Mouse (Mus musculus) erythroblast, embryonic 14.5 days (primary cell): ENCODE measurements around the gene Serpinf1.
"Not testable (repeated sequence)": the region's sequence is repeated elsewhere in the genome, so short reads cannot be mapped to it uniquely, and the experiment has no call there.

Experiments used
- GATA1 ChIP-seq: IDR thresholded peaks from 2 replicates; pipeline ENCODE4 v1.6.1; 2012; ENCODE audit warnings: low read length, inconsistent platforms, mixed read lengths
- TAL1 ChIP-seq: IDR thresholded peaks from 3 replicates; pipeline ENCODE4 v1.6.1; 2012; ENCODE audit warnings: low read length, inconsistent platforms, mixed read lengths

DNA sequence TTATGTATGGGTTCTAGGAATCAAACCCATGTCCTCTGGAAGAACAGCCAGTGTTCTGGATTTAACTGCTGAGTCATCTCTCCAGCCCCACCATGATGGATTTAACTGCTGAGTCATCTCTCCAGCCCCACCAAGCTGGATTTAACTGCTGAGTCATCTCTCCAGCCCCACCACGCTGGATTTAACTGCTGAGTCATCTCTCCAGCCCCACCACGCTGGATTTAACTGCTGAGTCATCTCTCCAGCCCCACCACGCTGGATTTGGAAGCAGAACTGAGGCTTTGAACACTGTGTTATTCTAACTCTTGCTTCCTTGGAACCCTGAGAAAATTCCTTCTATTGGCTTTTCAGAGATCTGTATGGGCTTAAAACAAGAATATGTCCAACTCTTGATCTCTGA, 39.0 kb downstream of the Serpinf1 start:
- TF ChIP-seq GATA1, TAL1: not testable (repeated sequence)
